Mouse (Mus musculus) layer of hippocampus, adult 11-12 months (tissue): ENCODE results near the gene Scnn1a.

Experiments used
- DNase-seq: peaks from one replicate; pipeline ENCODE4 v3.0.0; 2022; ENCODE audit warnings: low spot score

The Scnn1a gene

GRCm38 (mm10) chr6:125344084-125344483, 23.6 kb downstream of the Scnn1a start:
- no peak for DNase-seq

DNA sequence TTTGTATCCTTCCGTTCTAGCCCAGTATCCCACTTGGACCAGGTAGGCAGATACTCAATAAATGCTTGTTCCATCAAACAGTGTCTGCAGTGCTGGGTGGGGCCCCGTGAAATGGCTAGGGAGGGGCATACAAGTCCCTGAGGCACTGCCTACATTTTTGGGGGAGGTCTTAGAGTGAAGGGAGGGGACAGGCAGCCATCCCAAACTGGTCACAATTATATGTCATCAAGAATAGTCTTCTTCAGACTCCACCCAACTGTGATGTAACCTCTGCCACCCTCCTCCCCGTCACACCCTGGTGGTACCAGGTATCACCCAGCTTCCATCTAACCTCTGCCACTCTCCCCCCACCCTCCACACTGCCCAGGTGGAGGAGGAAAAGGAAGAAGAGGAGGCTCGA, 24.4 kb downstream of the Scnn1a start:
- no peak for DNase-seq

GRCm38 (mm10) chr6:125345625-125346024, 25.2 kb downstream of the Scnn1a start:
- DNase-seq, result no peak

- DNase-seq, result no peak
Observed at GRCm38 (mm10) chr6:125346029-125346428, 25.6 kb downstream of the Scnn1a start.

GRCm38 (mm10) chr6:125348721-125349574, 28.5 kb downstream of the Scnn1a start, which contains the start of gene Tnfrsf1a:
Gene Tnfrsf1a (plus strand): TSS chr6:125349362.
- DNase-seq, result no peak

- no peak for DNase-seq
Observed at GRCm38 (mm10) chr6:125349575-125350230, 29.2 kb downstream of the Scnn1a start.

- no peak for DNase-seq
Observed at GRCm38 (mm10) chr6:125350231-125350994, 30.0 kb downstream of the Scnn1a start.

DNA sequence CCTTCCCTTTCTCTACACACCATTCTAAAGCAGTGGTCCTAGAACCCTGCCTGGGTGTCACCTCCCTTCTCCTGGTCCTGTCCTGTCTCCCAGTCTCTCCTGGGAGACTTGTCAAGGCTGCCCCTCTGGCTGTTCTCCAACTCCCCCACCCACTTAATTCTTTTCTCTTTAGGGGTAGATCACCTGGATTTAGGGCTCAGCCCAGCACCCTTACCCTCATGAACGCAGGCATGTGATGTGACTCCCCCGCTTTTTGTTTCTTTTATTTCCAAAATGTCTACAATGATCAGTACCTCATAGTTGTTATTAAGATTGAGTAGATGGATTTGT, 30.5 kb downstream of the Scnn1a start:
- no peak for DNase-seq

DNA sequence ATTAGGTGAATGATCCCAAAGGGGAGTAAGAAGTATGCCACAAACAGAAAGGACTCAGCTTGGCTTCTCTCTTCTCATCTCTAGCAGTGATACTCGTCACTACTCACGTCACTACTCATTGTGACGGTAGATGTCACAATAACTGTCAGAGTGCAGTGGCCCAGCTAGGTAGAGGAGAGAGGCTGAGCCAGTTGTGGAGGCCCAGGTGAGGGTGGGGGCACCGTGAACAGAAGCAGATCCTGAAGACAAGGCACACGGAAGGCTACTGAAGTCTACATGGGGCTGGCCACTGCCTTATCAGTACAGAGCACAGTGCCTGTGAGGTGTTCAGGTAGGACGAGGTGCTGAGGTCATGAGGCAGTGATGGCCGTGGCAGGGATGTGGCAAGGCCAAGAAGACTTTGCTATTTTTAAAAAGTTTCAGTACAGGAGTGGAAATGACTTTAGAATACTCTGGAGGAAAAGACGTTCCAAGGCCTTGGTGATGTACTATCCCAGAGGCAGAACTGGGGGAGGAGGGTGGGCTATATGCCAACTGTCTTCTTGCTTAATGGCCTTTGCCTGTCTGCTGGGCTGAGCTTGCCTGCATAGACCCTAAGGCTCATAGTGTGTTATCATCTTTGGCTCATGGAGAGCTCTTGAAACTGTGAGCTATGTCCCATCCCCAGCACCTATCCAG, 31.0 kb downstream of the Scnn1a start:
- no peak for DNase-seq

DNA sequence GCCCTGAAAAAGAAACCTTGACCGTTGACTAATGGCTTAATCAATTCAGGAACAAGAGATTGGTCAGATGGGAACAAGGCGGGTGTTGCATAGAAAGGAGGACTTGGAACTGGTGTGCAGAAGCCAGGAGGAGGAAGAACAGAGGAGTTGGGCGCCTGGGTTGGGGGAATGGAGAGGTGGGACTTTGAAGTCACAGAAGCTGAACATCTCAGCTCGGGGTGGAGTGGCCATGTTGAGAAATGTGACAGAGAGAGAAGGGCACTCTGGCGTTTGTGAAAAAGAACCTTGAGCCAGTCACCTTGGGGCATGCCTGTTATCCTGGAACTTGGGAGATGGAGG, 31.6 kb downstream of the Scnn1a start:
- no peak for DNase-seq

DNA sequence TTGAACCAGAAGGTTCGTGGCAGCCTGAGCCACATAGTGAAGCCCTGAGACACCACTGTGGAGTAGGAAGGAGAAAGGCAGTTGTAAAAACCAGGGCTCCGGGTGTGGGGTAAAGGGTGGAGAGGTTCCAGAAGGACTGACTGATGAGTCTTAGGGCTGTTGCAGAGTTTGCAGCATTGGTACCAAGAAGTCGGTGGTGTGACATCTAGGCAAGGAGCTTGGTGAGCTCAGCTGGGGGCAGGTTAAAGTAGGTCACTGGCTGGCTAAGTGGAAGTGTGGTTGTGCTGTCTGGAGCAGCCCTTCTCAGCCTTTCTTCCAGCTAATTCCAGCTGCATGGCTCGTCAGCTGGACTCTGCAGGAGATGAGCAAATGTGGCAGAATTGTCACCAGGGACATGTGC, 32.4 kb downstream of the Scnn1a start:
- DNase-seq, result no peak

DNA sequence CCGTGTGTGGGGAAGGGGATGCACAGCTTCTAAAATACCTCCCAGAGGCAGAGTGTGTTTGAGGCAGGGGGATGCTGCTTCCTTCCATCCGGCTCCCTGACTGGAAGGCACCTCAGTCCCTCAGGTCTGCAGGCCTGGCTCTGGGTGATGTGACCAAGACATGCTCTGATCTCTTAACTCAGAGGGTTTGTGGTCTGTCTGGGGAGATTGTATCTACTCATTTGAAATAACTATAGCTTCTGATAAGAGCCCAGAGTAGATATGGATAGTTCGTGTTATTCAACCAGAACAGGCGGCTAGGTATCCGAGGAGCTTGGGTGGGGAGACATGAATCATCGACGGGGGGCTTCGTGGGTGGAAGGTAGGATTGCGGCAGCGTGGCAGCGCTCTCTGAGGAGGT, 32.8 kb downstream of the Scnn1a start:
- no peak for DNase-seq

DNA sequence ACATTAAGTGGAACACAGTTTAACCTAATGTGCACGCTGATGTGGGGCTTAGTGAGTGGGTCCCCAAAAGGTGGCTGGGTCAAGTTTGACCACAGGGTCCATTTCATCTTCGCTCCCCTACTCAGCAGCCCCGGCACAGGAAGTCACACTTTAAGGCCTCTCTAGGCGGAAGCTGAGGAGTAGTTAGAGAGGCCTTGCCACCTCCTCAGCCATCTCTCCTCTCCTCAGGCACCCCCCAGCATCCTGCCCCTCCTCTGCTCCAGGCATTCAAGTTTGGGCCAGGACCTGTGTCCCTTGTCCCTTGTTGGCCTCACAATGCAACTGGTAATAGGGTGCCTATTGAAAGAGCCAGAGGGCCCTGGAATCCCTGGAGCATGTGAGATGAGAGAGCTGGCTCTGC, 33.2 kb downstream of the Scnn1a start:
- DNase-seq, result no peak

DNA sequence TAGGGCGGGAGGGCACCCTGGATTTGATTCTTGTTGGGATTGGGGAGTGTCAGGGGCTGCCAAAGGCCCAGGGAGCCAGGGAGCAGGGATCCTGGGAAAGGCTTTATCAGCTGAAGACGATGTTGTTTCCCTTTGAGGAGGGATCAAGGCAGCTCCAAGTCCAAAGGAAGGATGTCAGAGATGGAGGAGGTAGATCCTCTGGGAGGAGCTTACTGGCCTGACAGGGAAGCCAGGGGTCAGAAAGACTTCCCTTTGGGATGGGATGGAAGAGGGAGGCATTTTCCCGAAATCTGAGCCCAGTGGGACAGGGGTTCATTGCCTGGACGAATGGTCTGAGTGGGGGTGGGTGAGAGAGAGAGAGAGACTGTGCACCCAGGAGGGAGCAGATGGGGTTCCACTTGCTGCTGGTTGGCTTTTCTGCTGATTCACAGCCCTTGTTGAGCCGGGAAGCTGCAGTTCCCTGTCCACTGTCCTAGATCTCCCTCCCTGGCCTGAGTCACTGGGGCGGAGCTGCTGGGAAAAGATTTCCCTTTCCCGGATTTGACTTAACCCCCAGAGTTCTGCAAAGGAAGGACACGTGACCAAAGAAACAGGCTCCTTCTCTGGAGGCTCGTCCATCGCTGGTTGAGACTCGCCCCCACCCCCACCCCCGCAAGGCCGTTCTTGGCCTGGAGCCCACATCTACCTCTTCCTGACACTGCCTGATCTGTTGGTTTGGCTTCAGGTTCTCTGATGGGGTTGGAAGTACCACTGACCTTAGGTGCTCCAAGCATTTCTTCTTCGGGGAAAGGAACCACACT, 34.1 kb downstream of the Scnn1a start:
- no peak for DNase-seq

GRCm38 (mm10) chr6:125355197-125355741, 34.8 kb downstream of the Scnn1a start:
- no peak for DNase-seq

DNA sequence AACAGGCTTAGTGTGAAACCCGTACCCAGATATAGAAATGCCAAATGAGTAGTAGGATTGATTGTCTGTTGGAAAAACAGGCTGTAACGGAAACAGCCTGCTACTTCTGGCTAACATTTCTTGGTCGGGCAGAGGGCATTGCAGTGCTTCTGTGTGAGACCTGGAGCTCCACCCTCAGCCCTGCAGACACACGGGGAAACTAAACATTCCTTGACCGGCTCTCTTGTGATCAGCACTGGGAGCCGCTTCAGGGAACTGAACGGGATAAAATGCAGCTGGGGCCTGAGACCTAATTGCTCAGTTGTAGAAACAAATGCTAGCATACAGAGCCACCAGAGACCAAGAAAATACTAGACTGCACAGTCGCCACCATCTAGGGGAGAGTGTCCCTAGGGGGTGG, 35.8 kb downstream of the Scnn1a start:
- DNase-seq, result no peak

DNA sequence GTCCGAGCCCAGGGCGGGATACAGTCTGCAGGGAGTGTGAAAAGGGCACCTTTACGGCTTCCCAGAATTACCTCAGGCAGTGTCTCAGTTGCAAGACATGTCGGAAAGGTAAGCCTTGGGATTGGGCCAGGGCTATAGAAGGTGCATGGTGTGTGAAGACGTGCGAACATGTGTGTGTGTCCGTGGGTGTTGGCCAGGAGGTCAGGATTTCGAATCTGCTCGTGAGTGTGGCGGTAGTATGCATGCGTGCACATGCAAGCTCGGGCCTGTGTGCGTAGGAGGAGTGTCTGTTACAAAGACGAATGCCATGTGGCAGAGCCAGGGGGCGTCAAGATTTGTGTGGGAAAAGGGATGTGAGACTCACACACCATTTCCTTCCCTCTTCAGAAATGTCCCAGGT, 36.9 kb downstream of the Scnn1a start:
- no peak for DNase-seq

DNA sequence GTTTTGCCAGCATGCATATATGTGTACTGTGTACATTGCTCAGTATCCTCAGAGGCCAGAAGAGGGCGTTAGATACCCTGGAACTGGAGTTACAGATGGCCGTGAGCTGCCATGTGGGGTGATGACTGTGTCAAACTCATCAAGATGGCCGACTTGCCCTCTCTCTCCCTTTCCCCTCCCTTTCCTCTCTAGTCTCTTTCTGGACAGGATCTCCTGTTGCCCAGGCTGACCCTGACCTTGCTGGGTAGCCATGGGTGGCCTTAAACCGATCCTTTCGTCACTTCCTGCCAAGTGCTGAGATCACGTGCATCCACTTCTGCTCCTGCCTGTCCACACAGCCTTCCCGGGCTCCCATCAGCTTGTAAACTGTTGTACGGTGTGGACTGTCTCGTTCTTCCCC, 39.5 kb downstream of the Scnn1a start:
- no peak for DNase-seq

GRCm38 (mm10) chr6:125360846-125361245, 40.4 kb downstream of the Scnn1a start:
- no peak for DNase-seq

- no peak for DNase-seq
Observed at GRCm38 (mm10) chr6:125361467-125362291, 41.2 kb downstream of the Scnn1a start.
